Mouse (Mus musculus): ENCODE results near the gene Hs3st2. TPM values are rescaled to one million over a fixed set of nuclear protein-coding genes. Genes with fewer than 3 reads are reported as not detected.

Hs3st2 gene
- 35.5 TPM for polyA plus RNA-seq (2015; fragmentation: Illumina TruSeq; extraction: RNeasy Lipid Tissue Mini Kit (QIAGEN cat#74804); ENCODE audit: low read depth, low replicate concordance)

GRCm38 (mm10) chr7:121391225-121391983 is at the start of gene Hs3st2:
Gene Hs3st2 (plus strand): TSS chr7:121391859.

